In genomic region chr11:121808866-121809265, GRCm38 (mm10) we compare ENCODE assay signal across 20 mouse cellular contexts. TPM values are rescaled to one million over a fixed set of nuclear protein-coding genes. Genes with fewer than 3 reads are reported as not detected.
A peak's percentile ranks its signal among the peaks of the same experiment; 100 is the strongest.
DNase-seq lines count a peak whose midpoint lies in the region; ATAC-seq and TF ChIP-seq lines count a peak whose summit lies in the region.
"Had no signal": no experiment of that assay in that cellular context is flagged by ENCODE, and none has a peak within 500 bp of the region (broad histone marks: within the 10 kb centered on the region; RNA-seq: fewer than 3 reads in every experiment).

No protein-coding gene starts in this region.

- no peaks in the 10 kb centered on the region for H3K9me3 ChIP-seq in stomach, postnatal 0 days (ENCODE audit: control insufficient read depth, low read length)
- H3K9me3 ChIP-seq: embryonic facial prominence, embryonic 13.5 days; liver, embryonic 13.5 days; midbrain, embryonic 12.5 days; neural tube, embryonic 15.5 days had no signal

- 0 out of 2 replicates have a peak, but pooled peaks have one; percentile 31 for ATAC-seq in cerebellum, adult (ENCODE audit: insufficient number of reproducible peaks, low FRiP score, low TSS enrichment)
- ATAC-seq in stomach, postnatal 0 days (ENCODE audit: low FRiP score, low TSS enrichment): no peak

- no peak for TF ChIP-seq EP300 in stomach, postnatal 0 days (optimal IDR thresholded peaks at IDR 0.05)

- WGBS in stomach, postnatal 0 days: 45% methylated on average over 1 of the region's 1 CpGs

- no peak for TF ChIP-seq CTCF in stomach, postnatal 0 days (IDR thresholded peaks at IDR 0.05; ENCODE audit: low read depth)

- DNase-seq in left cerebral cortex, postnatal 4 days: peak; percentile 56
- no peak for DNase-seq in left cerebral cortex, postnatal 14 days (ENCODE audit: low spot score in 2 of 2)
- DNase-seq in MN1 (ENCODE audit: low spot score) (peak; percentile 68), liver (no peak)
- DNase-seq in cerebellum, postnatal 10 days: peak; percentile 61 to 71
- DNase-seq in kidney, adult 11 months: no peak
- DNase-seq in stomach, postnatal 0 days (ENCODE audit: low spot score): no peak

- H3K4me1 ChIP-seq in stomach, postnatal 0 days (replicated peaks; ENCODE audit: control insufficient read depth, insufficient read depth): no peaks in the 10 kb centered on the region
- H3K4me1 ChIP-seq: embryonic facial prominence, embryonic 13.5 days; liver, embryonic 13.5 days had no signal

- no peak overlapping the region for H3K4me2 ChIP-seq in stomach, postnatal 0 days (replicated peaks; ENCODE audit: low read depth)
- H3K4me2 ChIP-seq: embryonic facial prominence, embryonic 13.5 days; liver, embryonic 13.5 days; midbrain, embryonic 12.5 days; neural tube, embryonic 15.5 days had no signal

- H3K27me3 ChIP-seq in stomach, postnatal 0 days (ENCODE audit: control insufficient read depth, insufficient read depth, low read length): no peaks in the 10 kb centered on the region
- H3K27me3 ChIP-seq: embryonic facial prominence, embryonic 13.5 days; midbrain, embryonic 12.5 days had no signal

- H3K27ac ChIP-seq in stomach, postnatal 0 days (replicated peaks): no peak overlapping the region
- H3K27ac ChIP-seq: embryonic facial prominence, embryonic 13.5 days; liver, embryonic 13.5 days; midbrain, embryonic 12.5 days; neural tube, embryonic 15.5 days had no signal

- intact Hi-C loops in left cerebral cortex, postnatal 4 days (cut with DNase I): loop anchor here (5.0 kb wide), 2 partner anchors 157 to 332 kb away; no protein-coding TSS in a partner anchor
- intact Hi-C loops in left cerebral cortex, postnatal 14 days (cut with DNase I): loop anchor here (2.0 to 5.0 kb wide), 3 partner anchors 157 to 334 kb away; no protein-coding TSS in a partner anchor

- H3K9ac ChIP-seq in stomach, postnatal 0 days (ENCODE audit: low read length): no peak overlapping the region
- H3K9ac ChIP-seq: embryonic facial prominence, embryonic 13.5 days; forebrain, postnatal 0 days; liver, embryonic 13.5 days; midbrain, embryonic 12.5 days; neural tube, embryonic 15.5 days had no signal

- no peaks in the 10 kb centered on the region for H3K36me3 ChIP-seq in stomach, postnatal 0 days (ENCODE audit: control insufficient read depth, insufficient read depth, low read length)
- H3K36me3 ChIP-seq: embryonic facial prominence, embryonic 13.5 days; liver, embryonic 13.5 days; midbrain, embryonic 12.5 days; neural tube, embryonic 15.5 days had no signal

- no peak overlapping the region for H3K4me3 ChIP-seq in stomach, postnatal 0 days (ENCODE audit: low read depth, low read length)
- H3K4me3 ChIP-seq: embryonic facial prominence, embryonic 13.5 days; liver, embryonic 13.5 days; midbrain, embryonic 12.5 days; neural tube, embryonic 15.5 days had no signal

RNA-seq across cellular contexts. Expression of gene Ptchd3, which starts 21.2 kb away (rescaled TPM):
- not detected for total RNA-seq in left cerebral cortex, postnatal 4 days (2021)
- not detected for total RNA-seq in left cerebral cortex, postnatal 14 days (2021)
- 0.05 TPM in 1 of 2 replicates, not detected in the other for polyA plus RNA-seq in stomach, postnatal 0 days (2015; fragmentation: Nextera tagmentation; extraction: Ambion mirVana)
- total RNA-seq: adrenal gland, postnatal 10 days; forebrain, postnatal 0 days; gastrocnemius, postnatal 14 days; left cerebral cortex, adult 18-20 months had no signal
- polyA plus RNA-seq: cortical plate, adult 2 months; embryonic facial prominence, embryonic 13.5 days; forebrain, postnatal 0 days; large intestine, adult 2 months; limb, embryonic 11.5 days; liver, embryonic 13.5 days; macrophage; midbrain, embryonic 12.5 days; neural tube, embryonic 15.5 days had no signal

Comparison
In these comparisons a context has a peak if more than half of its experiments do, and no peak if none do; other contexts are left out.
1. DNase-seq: peak in left cerebral cortex, postnatal 4 days (single experiment), MN1 (single experiment) and cerebellum, postnatal 10 days (2 of 2); none in left cerebral cortex, postnatal 14 days (0 of 2), liver (single experiment), kidney, adult 11 months (single experiment) and stomach, postnatal 0 days (single experiment).